Mouse (Mus musculus): ENCODE data around the gene Utf1.

Utf1 gene

GRCm38 (mm10) chr7:139940476-139941209 lies 2.9 kb upstream of the Utf1 start:
- no peak for DNase-seq

- DNase-seq, result peak; percentile 14
These were observed 977 bp downstream of the Utf1 start for GRCm38 (mm10) chr7:139944291-139945240.

- DNase-seq, result no peak
These were observed 1.9 kb downstream of the Utf1 start for GRCm38 (mm10) chr7:139945516-139945915.

- no peak for DNase-seq
These were observed 2.4 kb downstream of the Utf1 start for GRCm38 (mm10) chr7:139946032-139946431.

- peak; percentile 69 to 79 for DNase-seq
These were observed 6.3 kb downstream of the Utf1 start for GRCm38 (mm10) chr7:139949893-139950282.

GRCm38 (mm10) chr7:139950283-139950971 lies 6.8 kb downstream of the Utf1 start:
- peak; percentile 65 to 75 for DNase-seq

- peak; percentile 44 to 62 for DNase-seq
These were observed 7.5 kb downstream of the Utf1 start for GRCm38 (mm10) chr7:139951079-139951478.

- no peak for DNase-seq
These were observed 8.5 kb downstream of the Utf1 start for GRCm38 (mm10) chr7:139951991-139952633.

- DNase-seq, result no peak
These were observed 11.9 kb downstream of the Utf1 start for GRCm38 (mm10) chr7:139955505-139955904.

GRCm38 (mm10) chr7:139956658-139957057 lies 13.1 kb downstream of the Utf1 start:
- DNase-seq, result no peak

- peak; percentile 29 to 46 for DNase-seq
These were observed 13.8 kb downstream of the Utf1 start for GRCm38 (mm10) chr7:139957437-139957836.

- no peak for DNase-seq
These were observed 14.4 kb downstream of the Utf1 start for GRCm38 (mm10) chr7:139957958-139958357.

- no peak for DNase-seq
These were observed 17.6 kb downstream of the Utf1 start for GRCm38 (mm10) chr7:139961141-139961540.

GRCm38 (mm10) chr7:139963814-139964213 lies 20.2 kb downstream of the Utf1 start:
- no peak for DNase-seq

- DNase-seq, result no peak
These were observed 23.6 kb downstream of the Utf1 start for GRCm38 (mm10) chr7:139967175-139967574.

- DNase-seq, result no peak
These were observed 24.8 kb downstream of the Utf1 start for GRCm38 (mm10) chr7:139968428-139968827.

GRCm38 (mm10) chr7:139969348-139970130 lies 25.9 kb downstream of the Utf1 start:
- DNase-seq, result peak; percentile 92 to 94

- no peak for DNase-seq
These were observed 26.8 kb downstream of the Utf1 start for GRCm38 (mm10) chr7:139970216-139970919.

- no peak for DNase-seq
These were observed 27.4 kb downstream of the Utf1 start for GRCm38 (mm10) chr7:139970979-139971378.

GRCm38 (mm10) chr7:139971436-139971835 lies 27.8 kb downstream of the Utf1 start:
- DNase-seq, result no peak

GRCm38 (mm10) chr7:139972923-139973331 lies 29.3 kb downstream of the Utf1 start:
- DNase-seq, result no peak
